Mouse (Mus musculus) skeletal muscle tissue, adult 2 months (tissue): ENCODE results near the gene Crygb.
A peak's percentile ranks its signal among the peaks of the same experiment; 100 is the strongest.

Experiments
- DNase-seq: peaks from one replicate; pipeline ENCODE4 v3.0.0-alpha.2; 2012; ENCODE audit warnings: low read depth, low spot score

The Crygb gene

GRCm38 (mm10) chr1:65082188-65082587 lies at the start of gene Crygb:
TSS of gene Crygb (minus strand) at chr1:65082288.
- DNase-seq: no peak

GRCm38 (mm10) chr1:65131671-65132070 lies 49.6 kb upstream of the Crygb start:
- no peak for DNase-seq

GRCm38 (mm10) chr1:65130226-65130625 lies 48.1 kb upstream of the Crygb start:
- DNase-seq: no peak

- DNase-seq: no peak
Observed at GRCm38 (mm10) chr1:65129634-65130180, 47.6 kb upstream of the Crygb start.

- no peak for DNase-seq
Observed at GRCm38 (mm10) chr1:65122574-65123372, 40.7 kb upstream of the Crygb start, which contains the start of gene D630023F18Rik. TSS of gene D630023F18Rik (minus strand) at chr1:65123214.

- DNase-seq: no peak
Observed at GRCm38 (mm10) chr1:65119438-65119837, 37.4 kb upstream of the Crygb start, which contains the start of gene Gm28845. TSS of gene Gm28845 (minus strand) at chr1:65119558.

- no peak for DNase-seq
Observed at GRCm38 (mm10) chr1:65118150-65118913, 36.2 kb upstream of the Crygb start.

GRCm38 (mm10) chr1:65113536-65114172 lies 31.6 kb upstream of the Crygb start:
- DNase-seq: peak; percentile 25

- DNase-seq: peak; percentile 35
Observed at GRCm38 (mm10) chr1:65112807-65113196, 30.7 kb upstream of the Crygb start.

GRCm38 (mm10) chr1:65112031-65112806 lies 30.1 kb upstream of the Crygb start:
- DNase-seq: peak; percentile 85

GRCm38 (mm10) chr1:65109756-65110435 lies 27.8 kb upstream of the Crygb start:
- DNase-seq: no peak

- no peak for DNase-seq
Observed at GRCm38 (mm10) chr1:65109196-65109595, 27.1 kb upstream of the Crygb start.

- no peak for DNase-seq
Observed at GRCm38 (mm10) chr1:65107654-65108279, 25.7 kb upstream of the Crygb start.

GRCm38 (mm10) chr1:65103273-65103672 lies 21.2 kb upstream of the Crygb start, which contains the start of gene Cryga:
TSS of gene Cryga (minus strand) at chr1:65103373.
- DNase-seq: no peak

- DNase-seq: no peak
Observed at GRCm38 (mm10) chr1:65096953-65097352, 14.9 kb upstream of the Crygb start.

- DNase-seq: no peak
Observed at GRCm38 (mm10) chr1:65091566-65091965, 9.5 kb upstream of the Crygb start.

- peak; percentile 39 for DNase-seq
Observed at GRCm38 (mm10) chr1:65090370-65090769, 8.3 kb upstream of the Crygb start.

GRCm38 (mm10) chr1:65088567-65089356 lies 6.7 kb upstream of the Crygb start:
- peak; percentile 38 for DNase-seq

GRCm38 (mm10) chr1:65075607-65076006 lies 6.5 kb downstream of the Crygb start:
- DNase-seq: no peak
